Mouse (Mus musculus) lung, adult 2 months (tissue): ENCODE results near the gene Rapgef5.

Experiments
- CTCF ChIP-seq: fragments of 200-500 bp; IDR thresholded peaks from 2 replicates; pipeline ENCODE4 v1.5.1; 2011; ENCODE audit warnings: mild to moderate bottlenecking, low read length, control low read depth; ENCODE audit not compliant: insufficient read depth
- POLR2A ChIP-seq: fragments of 200-500 bp; IDR thresholded peaks from 2 replicates; pipeline ENCODE4 v1.6.1; 2011; ENCODE audit warnings: low read depth, mild to moderate bottlenecking, control low read depth, low read length, borderline replicate concordance; ENCODE audit errors: extremely low read depth

- TF ChIP-seq CTCF (no peak), POLR2A (no peak)
These were observed at the start of gene Rapgef5 for GRCm38 (mm10) chr12:117516179-117516578.
